Mouse (Mus musculus) midbrain, embryonic 12.5 days (tissue): Measurements from ENCODE around the gene Myo3b. TPM values are rescaled to one million over a fixed set of nuclear protein-coding genes. Genes with fewer than 3 reads are reported as not detected.
A peak's percentile ranks its signal among the peaks of the same experiment; 100 is the strongest.

ENCODE experiments used
- ATAC-seq: fragments of 200-750 bp; cut with Nextera tagmentation; 2 replicates; pipeline ENCODE4 v1.8.0; 2017; ENCODE audit warnings: low read depth, moderate TSS enrichment, moderate library complexity; ENCODE audit not compliant: low FRiP score
- H3K27ac ChIP-seq: fragments of 300-500 bp; sonication (generic); replicated peaks from 2 replicates; pipeline ENCODE4 v1.5.1; 2016; ENCODE audit warnings: mild to moderate bottlenecking
- H3K27me3 ChIP-seq: fragments of 300-500 bp; sonication (generic); 2 replicates; pipeline ENCODE4 v1.6.1; 2016; ENCODE audit warnings: mild to moderate bottlenecking
- H3K36me3 ChIP-seq: fragments of 300-500 bp; sonication (generic); 2 replicates; pipeline ENCODE4 v1.6.1; 2016
- H3K4me1 ChIP-seq: fragments of 300-500 bp; sonication (generic); 2 replicates; pipeline ENCODE4 v1.6.1; 2016
- H3K4me2 ChIP-seq: fragments of 300-500 bp; sonication (generic); replicated peaks from 2 replicates; pipeline ENCODE4 v1.6.1; 2016; ENCODE audit warnings: mild to moderate bottlenecking, moderate library complexity
- H3K4me3 ChIP-seq: fragments of 300-500 bp; sonication (generic); 2 replicates; pipeline ENCODE4 v1.5.1; 2016; ENCODE audit warnings: mild to moderate bottlenecking
- H3K9ac ChIP-seq: fragments of 300-500 bp; sonication (generic); replicated peaks from 2 replicates; pipeline ENCODE4 v1.6.1; 2016; ENCODE audit warnings: mild to moderate bottlenecking, moderate library complexity
- H3K9me3 ChIP-seq: fragments of 300-500 bp; sonication (generic); 2 replicates; pipeline ENCODE4 v1.6.1; 2016; ENCODE audit warnings: mild to moderate bottlenecking
- WGBS: fragments of 180-500 bp; shearing (Covaris S2); methylation state at CpG from one replicate; pipeline ENCODE4 v1.1.7; 2016; 5-methylcytosine and 5-hydroxymethylcytosine counted together
- polyA plus RNA-seq: library from polyadenylated mRNA; unstranded; fragments of >200 nt; fragmentation: Nextera tagmentation; extraction: Ambion mirVana; gene quantifications from 2 replicates; pipeline ENCODE4 v1.2.1, GENCODE M21; 2016

Gene Myo3b
- polyA plus RNA-seq, 1 experiment from 2014 or later = not detected

- Histone ChIP-seq H3K9me3 (no peaks in the 10 kb centered on the region), H3K36me3 (no peaks in the 10 kb centered on the region), H3K27ac (peak overlapping the region; percentile 15), H3K9ac (no peak overlapping the region), H3K4me3 (no peak overlapping the region), H3K4me2 (peak overlapping the region; percentile 19; the same call in 1 of the 2 replicates), H3K4me1 (peaks cover 10% of the 10 kb centered on the region; the same call in 1 of the 2 replicates), H3K27me3 (no peaks in the 10 kb centered on the region)
- 59% methylated on average over 12 of the region's 12 CpGs for WGBS
- peak; percentile 56; the same call in 1 of the 2 replicates for ATAC-seq
These were observed 75.2 kb downstream of the Myo3b start for GRCm38 (mm10) chr2:70113798-70114782.

DNA sequence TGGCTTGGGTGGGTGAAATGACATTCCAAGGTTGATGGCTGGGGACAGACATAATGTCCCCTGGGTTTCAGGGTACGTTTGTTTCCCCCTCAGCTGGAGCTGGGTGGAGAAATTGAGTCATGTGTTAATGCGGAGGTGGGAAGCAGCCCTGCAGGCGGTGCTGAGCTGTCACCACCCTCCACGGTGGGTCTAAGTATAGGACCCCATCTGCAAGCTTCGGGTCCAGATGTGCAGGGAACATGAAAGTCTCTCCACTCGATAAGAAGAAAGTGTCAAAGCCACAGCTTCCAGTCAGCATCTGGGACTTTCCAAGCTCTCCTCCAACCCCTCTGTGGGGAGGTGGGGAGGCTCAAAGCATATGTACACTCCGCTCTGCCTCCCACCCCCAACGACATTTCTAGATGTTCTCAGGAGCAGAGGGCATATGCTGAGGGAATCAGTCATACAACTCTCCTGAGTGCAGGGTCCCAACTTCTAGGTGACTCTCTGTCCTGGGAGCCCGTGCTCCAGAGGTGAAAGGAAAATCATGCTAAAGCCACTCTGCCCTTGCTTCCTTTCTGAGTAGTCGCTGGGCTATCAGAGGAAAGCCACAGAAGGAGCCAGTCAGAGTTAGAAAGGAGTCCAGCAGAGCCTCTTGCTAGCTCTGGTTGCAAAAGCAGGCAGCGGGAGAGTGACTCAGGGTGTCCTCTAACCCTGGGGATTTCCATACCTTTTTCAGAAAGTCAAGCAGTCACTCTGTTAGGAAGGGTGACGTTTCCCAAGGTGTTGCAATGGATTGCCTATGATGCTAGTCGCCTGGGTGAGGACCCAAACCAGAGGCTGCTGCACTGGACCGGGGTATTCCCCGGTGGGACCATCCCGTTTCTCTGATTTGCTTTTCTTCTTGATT, 79.7 kb downstream of the Myo3b start:
- Histone ChIP-seq H3K4me3 (no peak overlapping the region), H3K4me2 (no peak overlapping the region), H3K9me3 (no peaks in the 10 kb centered on the region), H3K36me3 (no peaks in the 10 kb centered on the region), H3K27ac (no peak overlapping the region), H3K27me3 (0 out of 2 replicates have a peak, but pooled peaks cover 2% of the 10 kb centered on the region), H3K4me1 (peaks cover 5% of the 10 kb centered on the region; the same call in 1 of the 2 replicates), H3K9ac (no peak overlapping the region)
- no peak for ATAC-seq
- 69% methylated on average over 16 of the region's 16 CpGs for WGBS

GRCm38 (mm10) chr2:70119265-70119663, 80.3 kb downstream of the Myo3b start:
- no peak overlapping the region for H3K4me2 ChIP-seq
- no peaks in the 10 kb centered on the region for H3K4me1 ChIP-seq
- H3K36me3 ChIP-seq = no peaks in the 10 kb centered on the region
- H3K27me3 ChIP-seq = 0 out of 2 replicates have a peak, but pooled peaks cover 3% of the 10 kb centered on the region
- no peak overlapping the region for H3K4me3 ChIP-seq
- H3K27ac ChIP-seq = no peak overlapping the region
- H3K9me3 ChIP-seq = no peaks in the 10 kb centered on the region
- WGBS = 87% methylated on average over 2 of the region's 2 CpGs
- no peak overlapping the region for H3K9ac ChIP-seq
- ATAC-seq = no peak

DNA sequence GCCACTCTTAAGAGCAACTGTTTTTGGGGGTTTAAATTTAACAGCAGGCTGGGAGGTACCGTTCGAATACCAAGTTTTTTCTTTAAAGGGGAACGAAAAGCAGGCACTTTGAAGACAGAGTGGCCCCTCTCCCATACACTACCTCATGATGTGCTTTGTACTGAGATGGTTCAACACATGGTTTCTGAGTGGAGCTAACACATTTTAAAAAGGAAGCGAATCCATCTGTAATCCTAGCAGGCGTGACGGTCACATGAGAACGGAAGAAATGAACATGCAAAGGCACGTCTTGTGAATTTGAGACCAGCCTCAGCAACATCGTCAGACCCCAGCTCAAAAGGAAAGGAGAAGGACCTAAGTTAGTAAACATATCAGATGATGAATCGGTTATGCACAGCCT, 87.4 kb downstream of the Myo3b start:
- H3K4me1 ChIP-seq = peaks cover 19% of the 10 kb centered on the region
- H3K36me3 ChIP-seq = no peaks in the 10 kb centered on the region
- peak; percentile 27; the same call in 1 of the 2 replicates for ATAC-seq
- H3K27me3 ChIP-seq = peaks cover 25% of the 10 kb centered on the region
- no peak overlapping the region for H3K27ac ChIP-seq
- H3K4me2 ChIP-seq = peak overlapping the region; percentile 42
- no peak overlapping the region for H3K4me3 ChIP-seq
- no peak overlapping the region for H3K9ac ChIP-seq
- WGBS = 75% methylated on average over 10 of the region's 10 CpGs
- no peaks in the 10 kb centered on the region for H3K9me3 ChIP-seq

GRCm38 (mm10) chr2:70126783-70127182, 87.9 kb downstream of the Myo3b start:
- Histone ChIP-seq H3K4me1 (peaks cover 19% of the 10 kb centered on the region), H3K4me2 (peak overlapping the region; percentile 42), H3K27me3 (peaks cover 25% of the 10 kb centered on the region), H3K9ac (no peak overlapping the region), H3K4me3 (no peak overlapping the region), H3K27ac (no peak overlapping the region), H3K36me3 (no peaks in the 10 kb centered on the region), H3K9me3 (no peaks in the 10 kb centered on the region)
- WGBS = under 1% methylated on average over 13 of the region's 13 CpGs
- ATAC-seq = peak; percentile 79

DNA sequence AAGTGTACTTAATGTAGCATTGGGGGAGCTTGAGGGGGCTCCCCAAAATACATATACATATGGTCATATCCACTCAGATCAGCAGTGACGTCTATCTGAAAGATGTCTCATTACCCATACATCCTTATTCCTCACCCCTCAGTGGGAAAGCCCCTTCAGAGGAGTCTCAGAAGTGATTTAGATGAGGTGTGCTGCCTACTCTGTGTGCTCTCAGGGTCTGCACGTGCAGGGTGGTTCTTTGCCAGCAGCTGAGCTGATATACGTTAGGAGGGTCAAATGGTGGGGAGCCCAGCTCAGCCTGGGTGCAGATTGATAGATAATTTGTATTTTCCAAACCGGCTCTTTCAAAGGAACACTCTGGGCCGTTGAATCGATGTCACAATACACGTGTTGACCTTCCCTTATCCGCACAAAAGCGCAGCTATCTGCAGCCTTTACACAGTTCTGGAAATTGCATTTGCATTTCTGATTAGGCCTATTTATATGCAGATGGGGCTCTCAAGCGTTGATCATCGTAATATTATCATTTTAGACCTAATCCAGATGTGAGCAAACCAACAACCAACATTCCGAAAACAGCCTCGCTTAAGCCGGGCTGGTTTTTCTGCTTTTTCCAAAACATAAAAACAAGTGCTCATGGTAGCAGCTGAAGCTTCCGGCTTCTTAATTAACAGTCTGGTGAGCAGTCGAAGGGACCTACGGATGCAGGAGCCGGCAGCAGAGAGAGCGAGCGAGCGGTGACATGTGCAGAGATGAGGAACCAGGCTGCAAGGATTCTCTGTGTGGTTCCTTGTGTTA, 88.6 kb downstream of the Myo3b start:
- WGBS = 5% methylated on average over 21 of the region's 21 CpGs
- H3K4me2 ChIP-seq = peak overlapping the region; percentile 42
- H3K9ac ChIP-seq = no peak overlapping the region
- peak; percentile 74 for ATAC-seq
- H3K27me3 ChIP-seq = peaks cover 26% of the 10 kb centered on the region
- peak overlapping the region; percentile 72 for H3K27ac ChIP-seq
- H3K9me3 ChIP-seq = no peaks in the 10 kb centered on the region
- H3K4me3 ChIP-seq = peak overlapping the region; percentile 9; the same call in 1 of the 2 replicates
- peaks cover 19% of the 10 kb centered on the region for H3K4me1 ChIP-seq
- no peaks in the 10 kb centered on the region for H3K36me3 ChIP-seq

DNA sequence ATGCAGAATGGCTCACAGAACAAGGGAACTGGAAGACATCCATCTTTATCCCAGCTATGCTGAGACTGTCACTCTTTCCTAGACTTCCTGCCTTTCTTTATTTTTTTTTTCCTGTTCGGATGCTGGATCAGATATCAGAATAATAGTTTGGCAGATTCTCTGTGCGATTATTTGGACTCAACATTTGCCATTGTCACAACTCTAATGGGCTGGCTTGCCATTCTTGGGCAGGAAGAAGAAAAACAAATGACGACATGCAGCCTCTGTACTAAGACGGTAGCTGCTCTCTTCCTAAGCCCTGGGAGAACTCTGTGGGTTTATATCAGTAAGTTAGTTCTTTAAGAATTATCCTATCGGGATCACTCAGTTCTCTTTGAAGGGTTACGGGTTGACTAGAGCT, 89.7 kb downstream of the Myo3b start:
- no peak overlapping the region for H3K27ac ChIP-seq
- H3K27me3 ChIP-seq = peaks cover 31% of the 10 kb centered on the region
- H3K4me3 ChIP-seq = no peak overlapping the region
- H3K36me3 ChIP-seq = no peaks in the 10 kb centered on the region
- H3K9me3 ChIP-seq = no peaks in the 10 kb centered on the region
- WGBS = 69% methylated on average over 6 of the region's 6 CpGs
- no peak for ATAC-seq
- no peak overlapping the region for H3K4me2 ChIP-seq
- H3K4me1 ChIP-seq = peaks cover 19% of the 10 kb centered on the region
- no peak overlapping the region for H3K9ac ChIP-seq

DNA sequence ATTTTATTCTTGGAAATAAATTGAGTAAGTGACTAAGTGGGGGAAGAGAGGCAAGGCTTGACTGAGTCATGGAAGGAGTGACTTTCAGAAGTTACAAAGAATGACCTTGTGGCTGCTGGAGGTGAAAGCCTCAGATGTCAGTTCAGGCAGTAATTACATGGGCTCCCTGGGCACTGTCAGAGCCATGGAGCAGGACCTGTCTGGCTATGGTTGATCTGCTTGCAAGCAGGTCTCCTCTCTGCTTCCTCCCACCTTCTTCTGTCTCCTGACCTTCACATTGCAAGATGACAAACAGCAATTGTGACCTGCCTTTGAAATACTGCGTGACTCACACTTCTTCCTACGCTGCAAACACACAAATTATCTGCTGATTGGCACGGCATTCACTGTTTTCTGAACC, 90.6 kb downstream of the Myo3b start:
- H3K4me1 ChIP-seq = peaks cover 19% of the 10 kb centered on the region
- ATAC-seq = no peak
- no peak overlapping the region for H3K9ac ChIP-seq
- H3K4me2 ChIP-seq = no peak overlapping the region
- 74% methylated on average over 3 of the region's 3 CpGs for WGBS
- H3K4me3 ChIP-seq = no peak overlapping the region
- peaks cover 30% of the 10 kb centered on the region for H3K27me3 ChIP-seq
- H3K27ac ChIP-seq = no peak overlapping the region
- no peaks in the 10 kb centered on the region for H3K9me3 ChIP-seq
- no peaks in the 10 kb centered on the region for H3K36me3 ChIP-seq

DNA sequence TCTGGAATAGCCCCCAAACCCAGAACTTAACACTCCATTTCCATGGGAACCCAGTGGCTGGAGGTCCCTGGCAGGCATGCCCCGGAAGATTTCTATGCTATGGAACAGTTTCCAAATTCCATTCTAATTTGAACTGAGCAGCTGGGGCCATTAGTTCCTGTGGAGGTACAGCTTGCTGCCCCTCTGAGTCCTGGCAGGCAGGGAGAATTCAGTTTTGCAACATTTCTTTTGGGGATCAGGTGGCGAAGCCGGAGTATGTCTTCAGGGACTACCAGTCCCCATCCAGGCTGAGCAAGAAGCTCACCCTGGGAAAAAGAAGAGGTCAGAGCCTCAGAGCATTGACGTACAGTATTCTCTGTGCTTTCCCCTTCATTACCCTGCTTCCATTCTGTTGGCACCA, 94.4 kb downstream of the Myo3b start:
- 71% methylated on average over 4 of the region's 4 CpGs for whole genome bisulfite sequencing
- H3K4me1 ChIP-seq = peaks cover 6% of the 10 kb centered on the region; the same call in 1 of the 2 replicates
- no peak overlapping the region for H3K9ac ChIP-seq
- no peaks in the 10 kb centered on the region for H3K36me3 ChIP-seq
- no peak overlapping the region for H3K4me2 ChIP-seq
- H3K27me3 ChIP-seq = peaks cover 19% of the 10 kb centered on the region
- no peak overlapping the region for H3K4me3 ChIP-seq
- no peak for ATAC-seq
- H3K9me3 ChIP-seq = no peaks in the 10 kb centered on the region
- no peak overlapping the region for H3K27ac ChIP-seq

DNA sequence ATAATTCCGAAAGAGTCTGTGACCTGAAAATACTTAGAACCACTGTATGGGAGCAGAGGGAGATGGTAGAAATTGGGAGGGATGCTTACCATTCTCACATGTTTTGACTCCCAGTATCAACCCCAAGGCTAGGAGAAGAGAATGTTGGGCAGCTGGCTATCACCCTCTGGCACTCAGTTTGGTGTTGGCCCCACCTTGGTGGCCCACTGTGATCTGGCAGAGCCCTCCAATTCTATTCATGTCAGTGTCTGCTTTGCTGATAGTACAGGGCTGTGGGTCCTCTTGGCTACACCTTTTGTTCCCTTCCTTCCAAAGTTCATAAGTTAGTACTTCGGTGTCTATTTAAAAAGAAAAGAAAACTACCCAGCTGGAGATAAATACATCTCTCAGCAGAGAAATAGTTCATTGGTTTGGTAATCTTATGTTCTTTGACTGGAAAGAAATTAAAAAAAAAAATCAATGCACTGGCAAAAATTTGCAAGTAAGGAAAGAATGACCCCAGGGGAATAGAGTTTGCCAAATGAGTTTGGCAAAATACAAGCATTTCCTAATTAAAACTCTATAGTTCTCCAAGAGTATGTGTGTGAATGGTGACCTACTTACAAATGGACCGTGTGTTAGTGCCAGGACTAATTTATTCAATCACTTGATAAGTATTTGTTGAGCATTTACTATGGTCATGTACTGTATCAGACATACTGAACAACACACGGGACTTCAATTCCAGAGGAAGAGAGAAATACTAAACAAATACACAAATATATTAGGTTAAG, 98.5 kb downstream of the Myo3b start:
- WGBS = 91% methylated on average over 4 of the region's 4 CpGs
- no peaks in the 10 kb centered on the region for H3K36me3 ChIP-seq
- no peak overlapping the region for H3K4me2 ChIP-seq
- ATAC-seq = no peak
- H3K27ac ChIP-seq = no peak overlapping the region
- no peak overlapping the region for H3K9ac ChIP-seq
- H3K27me3 ChIP-seq = peaks cover 11% of the 10 kb centered on the region
- H3K9me3 ChIP-seq = no peaks in the 10 kb centered on the region
- no peaks in the 10 kb centered on the region for H3K4me1 ChIP-seq
- no peak overlapping the region for H3K4me3 ChIP-seq
